Mouse (Mus musculus) Patski (cell line): Measurements from ENCODE around the gene Coa3. TPM values are rescaled to one million over a fixed set of nuclear protein-coding genes. Genes with fewer than 3 reads are reported as not detected.

Source experiments
- ATAC-seq: fragments of 100-300 bp; one replicate; pipeline ENCODE4 v1.8.0; 2021
- CTCF ChIA-PET: fragments of 350-600 bp; sonication (Branson Sonifier 250); formaldehyde crosslinking; loops from one replicate; lab custom pipeline; 2022; ENCODE audit warnings: inconsistent platforms; lab: Charles Lee
- POLR2A ChIA-PET: fragments of 350-600 bp; sonication (Branson Sonifier 250); formaldehyde crosslinking; loops from one replicate; lab custom pipeline; 2022; ENCODE audit warnings: antibody characterized with exemption, inconsistent platforms; lab: Charles Lee
- DNase-seq: peaks from one replicate; pipeline ENCODE4 v3.0.0-alpha.2; 2011; ENCODE audit warnings: low read depth, low spot score
- H3K27me3 ChIP-seq: fragments of 371-371 bp; one replicate; pipeline ENCODE4 v1.5.1; 2021
- CTCF ChIP-seq: fragments of 100-300 bp; IDR thresholded peaks from one replicate; pipeline ENCODE4 v1.5.1; 2021
- in situ Hi-C: fragments of 300-500 bp; cut with MboI; formaldehyde crosslinking; loops from 3 replicates; pipeline ENCODE4 v1.11.1; 2018; ENCODE audit warnings: low pct_unique_long_range_greater_than_20kb, mixed read lengths
- polyA plus RNA-seq: library from polyadenylated mRNA; unstranded; gene quantifications from one replicate; pipeline ENCODE4 v1.2.3, GENCODE M21; 2021

Gene Coa3
- polyA plus RNA-seq, 1 experiment from 2014 or later = 118 TPM

DNA sequence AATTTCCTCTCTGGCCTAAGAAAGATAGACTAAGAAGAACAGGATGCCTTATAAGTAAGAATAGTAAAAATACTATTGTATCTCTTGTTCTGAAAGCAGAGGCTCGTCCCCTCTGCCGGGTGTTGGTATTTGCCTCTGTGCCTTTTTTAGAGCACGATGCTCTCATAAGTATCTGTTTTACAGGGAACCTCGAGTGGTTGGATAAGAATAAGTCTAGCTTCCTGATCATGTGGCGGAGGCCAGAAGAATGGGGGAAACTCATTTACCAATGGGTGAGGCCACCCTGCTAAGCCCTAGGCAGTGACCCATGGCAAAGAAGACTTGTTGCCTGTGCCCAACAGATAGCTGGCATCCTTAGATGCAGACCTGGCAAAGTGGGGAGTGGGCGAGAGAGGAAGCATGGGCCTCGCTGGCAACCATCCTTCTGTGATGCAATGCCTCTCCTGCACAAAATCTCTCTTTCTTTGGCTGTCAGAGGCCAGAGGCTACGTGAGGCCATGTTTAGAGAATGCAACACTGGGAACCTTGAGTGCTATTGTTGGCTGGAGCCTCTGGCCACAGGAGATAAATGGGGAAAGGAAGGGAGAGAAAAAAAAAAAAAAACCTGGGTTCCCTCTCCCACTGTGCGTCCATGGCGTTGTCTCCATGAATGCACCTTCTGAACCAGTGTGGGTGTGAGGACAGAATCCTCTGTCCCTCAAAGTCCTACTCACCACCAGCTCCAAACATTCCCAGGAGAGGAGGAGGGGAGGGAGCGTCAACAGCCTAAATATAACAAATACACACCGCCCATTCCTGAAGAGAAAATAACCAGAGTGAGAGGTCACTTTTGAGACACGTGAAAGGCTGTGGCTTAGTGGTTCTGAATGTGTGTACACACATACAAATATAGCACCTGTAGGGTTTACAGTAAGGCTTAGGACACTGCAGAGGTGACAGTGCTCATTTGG is 22.8 kb downstream of the Coa3 start:
- ChIA-PET POLR2A (no interaction called here), CTCF (interaction anchor here (5.1 kb wide), 1 partner anchor 45 kb away, joined by 33 read pairs; the partner anchor contains the start of gene Becn1)
- ATAC-seq (no peak), DNase-seq (no peak)
- in situ Hi-C loops = no loop called here
- TF ChIP-seq CTCF = no peak
- no peaks in the 10 kb centered on the region for H3K27me3 ChIP-seq

DNA sequence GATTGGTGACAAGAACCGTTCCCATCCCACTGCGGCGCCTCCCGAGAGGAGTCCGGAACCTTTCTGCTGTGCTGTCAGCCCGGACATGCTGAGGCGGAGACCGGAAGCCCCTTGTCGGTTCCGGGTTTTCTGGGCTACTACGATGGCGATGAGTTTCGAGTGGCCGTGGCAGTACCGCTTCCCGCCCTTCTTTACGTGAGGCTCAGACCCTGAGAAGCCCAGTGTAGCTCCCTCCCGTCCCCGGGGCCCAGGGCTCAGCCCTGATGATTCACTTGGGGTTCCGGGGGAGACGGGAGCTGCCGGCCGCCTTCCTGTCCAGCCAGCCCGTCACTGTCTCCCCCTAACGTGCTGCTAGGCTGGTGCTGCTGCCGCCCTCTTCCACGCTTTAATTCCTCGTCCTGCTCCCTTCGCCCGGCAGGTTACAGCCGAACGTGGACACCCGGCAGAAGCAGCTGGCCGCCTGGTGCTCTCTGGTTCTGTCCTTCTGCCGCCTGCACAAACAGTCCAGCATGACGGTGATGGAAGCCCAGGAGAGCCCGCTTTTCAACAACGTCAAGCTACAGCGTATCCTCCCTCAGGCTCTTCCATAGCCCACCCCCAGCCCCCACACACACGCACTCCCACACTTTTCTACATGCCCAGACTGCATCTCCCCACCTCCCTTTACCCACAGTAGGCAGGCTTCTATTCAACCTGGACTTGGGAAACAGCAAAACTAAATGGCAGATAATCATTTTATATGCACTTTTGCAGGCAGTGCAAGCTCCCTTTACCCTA is 25.1 kb downstream of the Coa3 start, which contains the start of gene Vps25:
Gene Vps25, plus strand, starts transcription at position 95 of the 777 bp plus-strand sequence.
- in situ Hi-C loops = loop anchor here (5.0 kb wide), 2 partner anchors 42 to 48 kb away; partner anchors contain the start of gene Becn1
- ATAC-seq (peak; percentile 66), DNase-seq (peak; percentile 41)
- H3K27me3 ChIP-seq = no peaks in the 10 kb centered on the region
- TF ChIP-seq CTCF = no peak
- CTCF ChIA-PET = interaction anchor here (1.3 to 5.1 kb wide), 4 partner anchors 25 to 77 kb away, joined by 3 to 33 read pairs (median 6); partner anchors contain the start of genes Becn1, Cntd1 and Coa3
- POLR2A ChIA-PET = interaction anchor here (0.6 to 1.6 kb wide), 5 partner anchors 12 to 48 kb away, joined by 3 to 7 read pairs (median 4); partner anchors contain the start of gene Becn1

DNA sequence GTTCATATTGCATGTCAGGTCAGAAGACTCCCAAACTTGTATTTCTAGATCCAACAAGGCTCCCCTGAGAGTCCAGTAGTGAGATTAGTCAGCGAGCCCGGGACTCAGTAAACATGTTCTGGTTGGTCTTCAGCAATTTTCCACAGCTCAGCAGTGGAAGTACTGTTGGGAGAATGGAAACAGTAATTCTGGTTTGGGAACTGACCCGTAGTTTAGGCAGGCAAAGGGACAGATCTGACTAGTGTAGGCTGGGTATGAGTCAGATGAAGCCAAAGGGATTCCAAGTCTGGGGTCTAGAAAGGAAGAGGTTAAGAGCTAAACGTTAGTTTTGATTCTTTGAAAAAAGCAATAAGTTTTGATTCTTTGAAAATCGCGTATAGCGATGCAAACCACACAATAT is 26.0 kb downstream of the Coa3 start:
- ATAC-seq (no peak), DNase-seq (no peak)
- H3K27me3 ChIP-seq = no peaks in the 10 kb centered on the region
- in situ Hi-C loops = loop anchor here (5.0 kb wide), 2 partner anchors 41 to 49 kb away; partner anchors contain the start of gene Becn1
- ChIA-PET CTCF (interaction anchor here (0.9 to 5.1 kb wide), 7 partner anchors 25 to 210 kb away, joined by 3 to 33 read pairs (median 3); partner anchors contain the start of genes Becn1, Cntd1 and Coa3), POLR2A (interaction anchor here (1.0 to 1.6 kb wide), 6 partner anchors 9 to 49 kb away, joined by 3 to 7 read pairs (median 4); partner anchors contain the start of gene Becn1)
- TF ChIP-seq CTCF = no peak

DNA sequence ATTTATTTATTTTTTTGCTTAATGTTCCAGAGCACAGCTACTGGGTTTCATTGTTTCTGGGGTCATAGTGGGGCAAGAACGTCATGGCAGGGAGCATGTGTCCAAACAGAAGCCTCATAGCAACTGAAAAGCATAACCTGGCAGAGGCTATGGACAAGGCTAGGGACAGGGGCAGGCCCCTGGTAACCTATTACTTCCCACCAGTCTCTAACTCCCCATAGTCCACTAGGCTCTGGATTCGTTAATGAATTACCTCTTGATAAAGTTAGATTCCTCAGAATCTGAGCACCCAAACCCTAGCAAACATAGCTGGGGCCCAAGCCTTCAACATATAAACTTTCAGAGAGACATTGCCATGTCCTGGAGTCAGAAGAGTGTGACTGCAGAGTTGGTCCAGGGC is 27.9 kb downstream of the Coa3 start:
- H3K27me3 ChIP-seq = no peaks in the 10 kb centered on the region
- ATAC-seq (no peak), DNase-seq (no peak)
- no peak for TF ChIP-seq CTCF
- POLR2A ChIA-PET = no interaction called here
- in situ Hi-C loops = loop anchor here (5.0 kb wide), 2 partner anchors 39 to 51 kb away; partner anchors contain the start of gene Becn1
- CTCF ChIA-PET = interaction anchor here (2.5 to 5.1 kb wide), 2 partner anchors 39 to 50 kb away, joined by 8 to 33 read pairs; partner anchors contain the start of gene Becn1

DNA sequence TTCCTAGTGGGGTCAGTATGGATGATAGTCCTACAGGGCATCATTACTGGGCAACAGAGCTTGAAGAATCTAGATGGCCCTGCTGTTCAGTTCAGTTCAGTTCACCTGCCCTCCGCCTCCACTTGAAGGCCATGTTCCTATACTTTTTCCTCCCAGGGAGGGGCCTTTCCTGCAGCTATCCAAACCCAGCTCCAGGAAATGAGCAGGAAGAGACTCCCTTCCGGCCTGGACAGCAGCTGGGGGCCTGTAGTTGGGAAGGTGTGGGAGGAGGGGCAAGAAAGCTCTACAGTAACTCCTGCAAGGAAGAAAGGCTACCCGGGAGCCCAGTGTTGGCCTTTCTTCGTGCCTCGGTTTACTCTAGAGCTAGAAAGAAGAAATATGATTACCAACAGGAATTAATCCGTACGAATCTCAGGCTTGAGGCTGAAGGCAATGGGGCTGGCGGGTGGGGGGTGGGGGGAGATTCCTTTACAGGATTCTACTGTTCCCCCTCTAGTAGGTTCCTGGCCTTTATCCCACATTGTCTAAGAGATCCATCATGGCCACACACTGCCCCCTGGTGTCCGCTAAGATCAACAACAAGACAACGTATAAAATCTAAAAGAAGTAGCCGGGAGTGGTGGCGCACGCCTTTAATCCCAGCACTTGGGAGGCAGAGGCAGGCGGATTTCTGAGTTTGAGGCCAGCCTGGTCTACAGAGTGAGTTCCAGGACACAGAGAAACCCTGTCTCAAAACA is 30.5 kb downstream of the Coa3 start:
- ChIA-PET POLR2A (no interaction called here), CTCF (interaction anchor here (0.7 to 0.8 kb wide), 2 partner anchors 17 to 37 kb away, joined by 3 read pairs; no protein-coding TSS in a partner anchor)
- ATAC-seq (no peak), DNase-seq (no peak)
- TF ChIP-seq CTCF = peak; percentile 78
- in situ Hi-C loops = no loop called here
- H3K27me3 ChIP-seq = no peaks in the 10 kb centered on the region

DNA sequence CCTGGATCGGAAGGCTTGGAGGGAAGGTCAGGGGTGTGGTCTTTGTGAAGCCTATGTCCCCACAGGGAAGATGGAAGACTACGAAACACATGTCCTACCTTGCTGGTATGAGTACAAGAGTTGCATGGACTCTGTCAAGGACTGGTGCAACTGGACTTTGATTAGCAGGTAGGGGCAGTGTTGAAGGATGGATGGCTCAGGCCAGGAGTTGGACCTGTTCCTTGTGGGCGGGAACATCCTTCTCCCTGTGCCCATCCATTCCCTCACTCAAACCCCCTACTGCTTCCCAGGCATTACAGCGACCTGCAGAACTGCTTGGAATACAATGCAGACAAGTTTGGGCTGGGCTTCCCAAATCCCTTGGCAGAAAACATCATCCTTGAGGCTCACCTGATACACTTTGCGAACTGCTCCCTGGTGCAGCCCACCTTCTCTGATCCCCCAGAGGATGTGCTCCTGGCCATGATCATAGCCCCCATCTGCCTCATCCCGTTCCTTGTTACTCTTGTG is 31.3 kb downstream of the Coa3 start:
- no peaks in the 10 kb centered on the region for H3K27me3 ChIP-seq
- DNase-seq (no peak), ATAC-seq (no peak)
- in situ Hi-C loops = no loop called here
- no peak for TF ChIP-seq CTCF
- ChIA-PET POLR2A (interaction anchor here (0.8 kb wide), 1 partner anchor 53 kb away, joined by 4 read pairs; no protein-coding TSS in a partner anchor), CTCF (interaction anchor here (0.7 kb wide), 1 partner anchor 16 kb away, joined by 3 read pairs; no protein-coding TSS in a partner anchor)

DNA sequence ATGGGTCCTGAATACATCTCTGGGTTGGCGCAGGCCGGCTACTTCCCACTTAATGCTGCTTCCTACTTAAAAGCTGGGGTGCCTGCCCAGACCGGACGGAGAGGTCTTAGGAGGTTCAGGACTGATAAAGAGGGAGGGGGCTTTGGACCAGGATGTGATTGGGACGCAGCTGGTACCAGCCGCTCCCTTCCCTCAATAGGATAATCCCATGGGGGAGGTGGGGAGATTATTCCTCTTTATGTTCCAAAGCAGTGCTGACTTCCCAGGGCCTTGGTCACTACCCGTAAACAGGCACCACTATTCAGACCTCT is 32.3 kb downstream of the Coa3 start:
- ATAC-seq = no peak

DNA sequence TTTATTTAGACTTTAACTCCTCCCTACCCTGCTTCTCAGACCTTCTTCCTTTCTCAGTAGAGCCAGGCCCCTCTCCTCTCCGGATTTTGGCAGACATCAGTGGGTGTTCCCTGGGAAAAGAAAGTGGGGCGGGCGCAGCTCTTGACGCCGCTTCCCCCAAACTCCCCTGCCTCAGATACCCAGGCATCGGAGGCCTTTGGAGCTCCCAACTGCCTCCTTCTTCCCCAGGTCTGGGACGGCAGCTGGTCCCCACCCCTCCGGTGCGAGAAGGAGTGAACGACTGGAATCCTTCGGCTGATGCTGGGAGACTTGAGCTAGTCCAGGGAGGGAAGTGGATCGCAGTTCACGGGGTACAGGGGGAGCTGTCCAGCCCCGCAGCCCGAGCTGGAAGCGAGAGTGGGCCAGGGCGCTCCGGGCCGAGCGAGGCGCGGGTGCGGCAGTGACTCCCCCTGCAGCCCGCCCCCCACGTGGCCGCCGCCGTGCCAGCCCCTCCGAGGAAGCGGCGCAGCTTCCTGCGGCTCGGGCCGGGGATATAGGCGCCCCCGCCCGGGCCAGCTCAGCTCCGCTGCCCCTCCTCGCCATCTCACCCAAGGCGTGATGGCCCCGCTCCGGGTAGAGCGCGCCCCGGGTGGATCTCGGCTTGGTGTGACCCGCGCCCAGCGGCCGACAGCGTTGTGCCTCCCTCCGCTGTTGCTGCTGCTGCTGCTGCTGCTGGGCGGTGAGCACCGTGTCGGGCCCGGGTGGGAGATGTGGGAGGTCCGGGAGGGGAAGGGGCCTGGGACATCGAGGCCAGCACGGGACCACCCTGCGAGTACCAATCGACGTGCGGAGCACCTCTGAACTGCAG is 32.8 kb downstream of the Coa3 start, which contains the start of gene Ramp2:
Gene Ramp2, plus strand, starts transcription at position 174 of the 847 bp plus-strand sequence.
- ATAC-seq = peak; percentile 17
- no peak for DNase-seq
- ChIA-PET CTCF (interaction anchor here (0.7 to 1.9 kb wide), 8 partner anchors 9 to 56 kb away, joined by 3 to 8 read pairs (median 5); partner anchors contain the start of gene Becn1), POLR2A (interaction anchor here (0.6 to 1.7 kb wide), 3 partner anchors 14 to 102 kb away, joined by 3 to 10 read pairs (median 3); no protein-coding TSS in a partner anchor)
- no peaks in the 10 kb centered on the region for H3K27me3 ChIP-seq
- TF ChIP-seq CTCF = peak; percentile 40
- in situ Hi-C loops = no loop called here

More for the DNA sequence above, 32.3 kb downstream of the Coa3 start:
- POLR2A ChIA-PET = interaction anchor here (0.8 to 1.7 kb wide), 3 partner anchors 15 to 56 kb away, joined by 3 to 10 read pairs (median 4); no protein-coding TSS in a partner anchor
- TF ChIP-seq CTCF = no peak
- DNase-seq = no peak
- no peaks in the 10 kb centered on the region for H3K27me3 ChIP-seq
- CTCF ChIA-PET = interaction anchor here (0.7 to 1.9 kb wide), 6 partner anchors 10 to 56 kb away, joined by 3 to 8 read pairs (median 5); partner anchors contain the start of gene Becn1
- in situ Hi-C loops = no loop called here
